Mouse (Mus musculus) small intestine, adult 2 months (tissue): Measurements from ENCODE around the gene Ager. TPM values are rescaled to one million over a fixed set of nuclear protein-coding genes. Genes with fewer than 3 reads are reported as not detected.
A peak's percentile ranks its signal among the peaks of the same experiment; 100 is the strongest.

Experiments
- H3K27ac ChIP-seq: fragments of 200-500 bp; 2 replicates; pipeline ENCODE4 v1.5.1; 2012; ENCODE audit warnings: low read depth, low read length, control low read depth, inconsistent platforms; ENCODE audit not compliant: insufficient read depth
- H3K27me3 ChIP-seq: fragments of 200-500 bp; 2 replicates; pipeline ENCODE4 v1.6.1; 2012; ENCODE audit warnings: mild to moderate bottlenecking, moderate library complexity, low read length, inconsistent platforms; ENCODE audit not compliant: control insufficient read depth, insufficient read depth
- H3K36me3 ChIP-seq: fragments of 200-500 bp; 2 replicates; pipeline ENCODE4 v1.6.1; 2012; ENCODE audit warnings: mild to moderate bottlenecking, low read length, control low read depth, inconsistent platforms; ENCODE audit not compliant: control insufficient read depth, insufficient read depth
- H3K4me1 ChIP-seq: fragments of 200-500 bp; 2 replicates; pipeline ENCODE4 v1.6.1; 2012; ENCODE audit warnings: low read length, inconsistent platforms, mixed read lengths; ENCODE audit not compliant: control insufficient read depth, insufficient read depth, insufficient read length
- H3K4me3 ChIP-seq: fragments of 200-500 bp; 2 replicates; pipeline ENCODE4 v1.5.1; 2012; ENCODE audit warnings: low read depth, mild to moderate bottlenecking, control low read depth, inconsistent platforms, low read length, moderate library complexity
- CTCF ChIP-seq: fragments of 200-500 bp; IDR thresholded peaks from 2 replicates; pipeline ENCODE4 v1.5.1; 2012; ENCODE audit warnings: low read depth, mild to moderate bottlenecking, control low read depth, inconsistent platforms, low read length, moderate library complexity, mixed read lengths; ENCODE audit not compliant: insufficient replicate concordance, insufficient read length; ENCODE audit errors: extremely low read depth
- POLR2A ChIP-seq: fragments of 200-500 bp; IDR thresholded peaks from 2 replicates; pipeline ENCODE4 v1.6.1; 2012; ENCODE audit warnings: low read depth, mild to moderate bottlenecking, control low read depth, inconsistent platforms, low read length, moderate library complexity
- WGBS: fragments of 180-500 bp; shearing (Covaris S2); methylation state at CpG from one replicate; pipeline ENCODE4 v1.1.7; 2018; 5-methylcytosine and 5-hydroxymethylcytosine counted together
- polyA plus RNA-seq: library from polyadenylated mRNA; depleted of rRNA; stranded (reverse); fragments of >200 nt; gene quantifications from 2 replicates; pipeline ENCODE4 v1.2.3, GENCODE M21; 2012

The Ager gene
- polyA plus RNA-seq, 1 experiment = 1.7 TPM

GRCm38 (mm10) chr17:34583397-34583796 is 14.3 kb upstream of the Ager start:
- Histone ChIP-seq H3K4me3 (no peak overlapping the region), H3K4me1 (peaks cover 7% of the 10 kb centered on the region), H3K36me3 (no peaks in the 10 kb centered on the region), H3K27ac (no peak overlapping the region), H3K27me3 (no peaks in the 10 kb centered on the region)
- 76% methylated on average over 7 of the region's 7 CpGs for WGBS
- TF ChIP-seq POLR2A (no peak), CTCF (no peak)

- no peak overlapping the region for H3K27ac ChIP-seq
- TF ChIP-seq POLR2A = no peak
- no peak for TF ChIP-seq CTCF
- peaks cover 7% of the 10 kb centered on the region for H3K4me1 ChIP-seq
- H3K36me3 ChIP-seq = no peaks in the 10 kb centered on the region
- no peaks in the 10 kb centered on the region for H3K27me3 ChIP-seq
- no peak overlapping the region for H3K4me3 ChIP-seq
- WGBS = 93% methylated on average over 8 of the region's 8 CpGs
Observed at GRCm38 (mm10) chr17:34583819-34584218, 13.8 kb upstream of the Ager start.

DNA sequence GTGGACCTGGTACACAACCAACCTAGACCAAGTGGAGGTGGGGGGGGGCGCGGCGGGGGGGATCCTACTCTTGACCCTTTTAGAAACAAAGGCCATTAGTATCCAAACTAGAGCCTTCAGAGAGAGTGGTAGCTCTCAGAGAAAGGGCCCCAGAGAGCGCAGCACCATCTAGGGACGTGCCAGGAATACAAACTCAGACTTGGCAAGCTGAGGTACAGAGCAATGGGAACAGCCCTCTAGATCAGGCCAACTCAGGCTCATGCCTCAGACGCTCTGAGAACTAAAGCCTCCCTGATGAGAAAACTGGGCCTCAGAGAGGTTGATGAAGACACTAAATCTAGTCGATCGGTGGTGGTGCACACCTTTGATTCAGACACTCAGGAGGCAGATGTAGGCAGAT is 12.5 kb upstream of the Ager start:
- Histone ChIP-seq H3K4me1 (peaks cover 9% of the 10 kb centered on the region), H3K27me3 (no peaks in the 10 kb centered on the region), H3K36me3 (no peaks in the 10 kb centered on the region), H3K4me3 (no peak overlapping the region), H3K27ac (no peak overlapping the region)
- 94% methylated on average over 8 of the region's 8 CpGs for WGBS
- TF ChIP-seq CTCF (no peak), POLR2A (no peak)

- TF ChIP-seq POLR2A (no peak), CTCF (no peak)
- Histone ChIP-seq H3K27ac (no peak overlapping the region), H3K27me3 (no peaks in the 10 kb centered on the region), H3K4me3 (peak overlapping the region; percentile 96; the same call in 1 of the 2 replicates), H3K4me1 (peaks cover 11% of the 10 kb centered on the region), H3K36me3 (no peaks in the 10 kb centered on the region)
- 57% methylated on average over 32 of the region's 32 CpGs for WGBS
Observed at GRCm38 (mm10) chr17:34585877-34586771, 11.5 kb upstream of the Ager start.

DNA sequence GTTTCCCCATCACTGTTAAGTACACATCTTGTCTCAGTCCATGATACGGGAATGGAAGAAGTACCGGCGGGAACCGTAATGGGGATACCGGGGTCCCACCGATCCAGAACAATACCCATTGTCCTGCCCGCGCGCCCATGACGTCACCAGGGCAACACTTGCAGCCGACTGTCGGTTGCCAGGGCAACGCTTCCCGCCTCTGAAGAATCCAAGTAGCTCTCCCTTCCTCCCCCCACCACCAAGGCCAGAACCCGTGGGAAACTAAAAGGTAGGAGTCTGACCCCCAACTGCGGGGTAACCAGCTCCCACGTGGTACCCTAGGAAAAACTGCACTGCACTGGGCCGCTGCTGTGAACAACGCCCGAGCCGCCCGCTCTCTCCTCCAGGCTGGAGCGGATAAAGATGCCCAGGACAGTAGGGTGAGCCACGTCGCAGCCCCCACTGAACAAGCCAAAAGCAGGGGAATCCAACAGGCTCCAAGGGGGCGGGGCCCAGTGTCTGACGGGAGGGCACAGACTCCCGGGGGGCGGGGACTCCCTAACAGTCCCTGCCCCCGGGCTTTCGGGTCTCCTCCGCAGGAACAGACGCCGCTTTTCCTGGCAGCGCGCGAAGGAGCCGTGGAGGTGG is 10.8 kb upstream of the Ager start:
- Histone ChIP-seq H3K36me3 (no peaks in the 10 kb centered on the region), H3K27ac (peak overlapping the region; percentile 80), H3K27me3 (no peaks in the 10 kb centered on the region), H3K4me3 (peak overlapping the region; percentile 96), H3K4me1 (peaks cover 17% of the 10 kb centered on the region)
- WGBS = under 1% methylated on average over 38 of the region's 38 CpGs
- no peak; the same call in 1 of the 2 replicates for TF ChIP-seq POLR2A
- no peak for TF ChIP-seq CTCF

GRCm38 (mm10) chr17:34587423-34587811 is 10.2 kb upstream of the Ager start:
- Histone ChIP-seq H3K36me3 (no peaks in the 10 kb centered on the region), H3K4me1 (peaks cover 17% of the 10 kb centered on the region), H3K4me3 (peak overlapping the region; percentile 96), H3K27me3 (no peaks in the 10 kb centered on the region), H3K27ac (peak overlapping the region; percentile 80)
- under 1% methylated on average over 50 of the region's 50 CpGs for WGBS
- TF ChIP-seq POLR2A (peak; percentile 94; the same call in 1 of the 2 replicates), CTCF (no peak)

GRCm38 (mm10) chr17:34587814-34588213 is 9.8 kb upstream of the Ager start:
- Histone ChIP-seq H3K27me3 (no peaks in the 10 kb centered on the region), H3K27ac (peak overlapping the region; percentile 74), H3K36me3 (no peaks in the 10 kb centered on the region), H3K4me3 (peak overlapping the region; percentile 96), H3K4me1 (peaks cover 17% of the 10 kb centered on the region)
- no peak for TF ChIP-seq CTCF
- TF ChIP-seq POLR2A = no peak
- WGBS = 2% methylated on average over 19 of the region's 19 CpGs
